Mouse (Mus musculus) spleen, postnatal 14 days (tissue): ENCODE results near the gene Islr.

ENCODE experiments used
- DNase-seq, 2 experiments: peaks; one replicate each; pipeline ENCODE4 v3.0.0; 2021 to 2022; ENCODE audit warnings: low spot score in 2 of 2

Islr gene

GRCm38 (mm10) chr9:58220218-58220903 lies 16.3 kb upstream of the Islr start:
- no peak for DNase-seq

DNA sequence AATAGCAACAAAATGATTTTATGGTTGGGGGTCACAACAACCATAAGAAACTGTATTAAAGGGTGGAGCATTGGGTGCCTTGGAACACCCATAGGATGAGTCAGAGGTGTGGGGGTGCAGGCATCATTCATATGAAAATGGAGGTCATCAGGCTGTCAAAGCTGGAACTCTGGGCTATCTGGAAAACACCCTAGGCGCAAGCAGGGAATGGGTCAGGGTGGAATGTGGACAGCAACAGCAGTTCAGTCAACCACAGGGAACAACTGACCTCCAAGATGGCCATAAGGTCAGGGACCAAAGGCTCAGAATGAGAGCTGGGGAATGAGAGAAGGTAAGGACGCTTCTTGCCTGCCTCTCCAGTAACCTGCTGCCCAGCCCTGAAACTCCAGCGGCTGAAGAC lies 14.4 kb upstream of the Islr start:
- DNase-seq = no peak

GRCm38 (mm10) chr9:58216402-58216801 lies 12.3 kb upstream of the Islr start:
- peak in 1 of 2 experiments; percentile 45 for DNase-seq

- DNase-seq = no peak
These were observed 10.5 kb upstream of the Islr start for GRCm38 (mm10) chr9:58214519-58215180.

GRCm38 (mm10) chr9:58213865-58214264 lies 9.8 kb upstream of the Islr start:
- DNase-seq = peak in 1 of 2 experiments; percentile 38

DNA sequence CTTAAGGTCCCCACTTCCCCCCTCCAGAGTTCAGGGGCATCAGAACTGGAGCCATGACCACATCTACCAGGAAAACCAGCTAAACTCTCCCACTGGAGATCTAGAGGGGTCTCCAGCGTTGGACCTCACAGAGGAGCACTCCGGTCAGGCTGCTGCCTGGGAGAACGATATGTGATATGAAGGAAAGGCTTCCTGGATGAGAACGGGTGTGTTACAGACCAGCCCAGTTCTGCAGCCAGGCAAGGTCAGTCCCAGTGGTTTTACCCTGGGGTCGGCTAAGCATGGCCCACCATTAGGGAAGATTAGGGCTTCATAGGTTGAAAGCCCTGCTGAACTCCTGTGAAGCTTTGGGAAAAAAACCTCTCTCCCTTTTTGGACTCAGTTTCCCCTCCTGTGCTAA lies 9.3 kb upstream of the Islr start:
- no peak for DNase-seq

GRCm38 (mm10) chr9:58210304-58210627 lies 6.2 kb upstream of the Islr start:
- no peak for DNase-seq

GRCm38 (mm10) chr9:58209462-58210303 lies 5.6 kb upstream of the Islr start:
- DNase-seq = no peak

- no peak for DNase-seq
These were observed 1.9 kb upstream of the Islr start for GRCm38 (mm10) chr9:58206013-58206412.

- peak; percentile 90 to 95 for DNase-seq
These were observed 418 bp upstream of the Islr start for GRCm38 (mm10) chr9:58204448-58205000.

GRCm38 (mm10) chr9:58202676-58203453 lies 1.2 kb downstream of the Islr start:
- DNase-seq = no peak

- peak in 1 of 2 experiments; percentile 5 for DNase-seq
These were observed 2.1 kb downstream of the Islr start for GRCm38 (mm10) chr9:58201861-58202549.

DNA sequence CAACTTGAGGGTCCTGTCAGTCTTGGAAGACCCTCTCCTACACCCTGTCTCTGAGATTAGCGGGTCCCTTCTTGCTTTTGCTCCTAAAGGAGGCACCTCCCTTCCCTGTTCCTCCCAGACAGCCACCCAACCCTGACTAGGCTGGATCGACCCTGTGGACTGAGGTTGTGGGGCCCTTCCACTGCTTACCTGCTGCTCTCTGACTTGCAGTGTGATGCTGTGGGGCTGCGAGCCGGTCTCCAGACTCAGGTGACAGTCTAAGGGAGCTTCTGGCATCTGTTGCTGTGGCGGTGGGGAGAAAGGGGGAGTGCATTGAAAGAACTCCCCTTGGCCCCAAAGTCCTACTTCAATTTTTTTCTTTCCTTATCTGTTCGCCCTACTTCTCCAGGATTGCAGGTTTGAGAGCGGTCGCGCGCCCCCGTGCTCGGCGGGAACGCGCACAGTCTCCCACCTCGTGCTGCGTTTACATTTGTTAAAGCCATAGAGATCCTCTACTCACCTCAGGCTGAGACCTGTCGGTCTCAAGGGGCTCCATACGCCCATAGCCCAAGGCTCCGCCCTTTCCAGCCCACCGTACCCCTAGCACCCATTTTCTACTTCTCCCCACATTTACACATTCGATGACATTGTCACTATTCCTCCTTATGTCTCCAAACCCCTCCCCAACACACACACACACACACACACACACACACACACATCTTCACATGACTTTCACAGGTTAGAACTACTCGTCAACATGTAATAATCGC lies 2.8 kb downstream of the Islr start:
- no peak for DNase-seq

DNA sequence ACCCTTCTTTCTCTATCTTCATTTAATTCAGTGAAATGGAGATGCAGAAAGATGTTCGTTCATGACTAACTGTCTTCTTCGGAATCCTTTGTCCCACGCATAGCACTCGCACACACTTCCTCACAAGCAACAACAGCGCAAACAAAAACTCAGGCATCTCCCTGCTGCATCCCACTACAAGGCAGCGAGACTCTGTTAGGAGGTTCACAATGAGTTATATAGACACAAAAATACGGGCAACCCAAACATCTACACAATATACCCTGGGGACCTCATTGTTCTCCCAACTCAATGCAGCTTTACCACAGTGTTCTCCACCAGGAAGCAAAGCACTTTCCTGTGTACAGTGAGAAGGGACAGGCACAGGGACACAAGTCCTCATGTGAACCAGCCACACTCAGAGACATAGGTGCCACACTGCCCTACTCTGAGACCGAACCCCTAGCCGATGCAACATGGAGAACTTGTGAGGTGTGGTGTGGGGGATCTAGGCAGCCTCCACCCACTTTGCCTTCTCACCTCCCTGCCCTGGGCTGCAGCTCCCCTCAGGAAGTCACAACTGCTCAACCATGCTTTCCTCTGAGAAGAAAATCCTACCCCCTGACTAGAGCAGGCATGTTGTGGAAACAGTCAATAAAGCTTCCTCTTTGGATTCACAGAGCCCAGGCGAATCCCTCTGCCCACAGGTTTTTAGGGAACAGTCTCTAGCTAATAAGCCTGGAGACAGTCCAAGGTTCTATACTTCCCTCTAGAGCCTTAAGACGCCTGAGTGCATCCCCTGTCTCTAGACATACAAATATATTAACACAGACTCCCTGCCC lies 3.6 kb downstream of the Islr start:
- no peak for DNase-seq

DNA sequence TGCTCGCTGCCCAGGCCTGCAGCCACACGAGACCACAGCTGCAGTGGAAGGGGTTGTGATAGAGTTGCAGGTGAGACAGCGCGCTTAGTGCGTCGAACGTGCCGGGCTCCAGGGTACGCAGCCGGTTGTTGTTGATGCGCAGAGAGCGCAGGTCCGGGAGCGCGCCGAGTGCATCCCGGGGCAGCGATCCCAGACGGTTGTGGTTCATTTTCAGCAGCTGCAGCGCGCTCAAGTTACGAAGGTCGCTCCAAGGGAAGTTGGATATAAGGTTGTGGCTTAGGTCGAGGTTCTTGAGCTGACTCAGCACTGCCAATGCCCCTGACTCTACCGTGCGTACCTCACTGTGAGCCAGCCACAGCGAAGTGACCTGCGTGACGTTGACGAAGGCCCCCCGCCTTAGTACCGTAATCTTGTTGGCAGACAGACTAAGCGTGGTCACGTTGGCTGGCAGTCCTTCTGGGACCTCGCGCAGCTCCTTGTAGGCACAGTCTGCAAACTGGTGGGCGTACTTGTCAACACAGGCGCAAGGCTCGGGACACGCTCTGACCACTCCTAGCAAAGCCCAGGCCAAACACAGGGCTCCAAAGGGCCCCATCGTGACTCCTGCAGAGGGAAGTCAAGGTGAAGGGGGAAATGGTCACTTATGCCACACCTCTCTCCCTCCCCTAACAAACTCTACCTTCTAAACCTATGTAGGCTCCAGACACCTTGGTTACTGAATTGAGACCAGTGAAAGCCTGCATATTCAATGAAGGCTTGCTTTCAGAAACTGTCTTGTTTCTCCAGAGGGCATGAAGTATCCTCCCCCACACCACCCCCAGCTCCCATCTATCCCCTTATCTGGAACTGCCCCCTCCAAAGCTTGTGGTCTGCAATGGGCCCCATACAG lies 4.5 kb downstream of the Islr start:
- DNase-seq = peak in 1 of 2 experiments; percentile 6

GRCm38 (mm10) chr9:58198801-58199371 lies 5.2 kb downstream of the Islr start:
- DNase-seq = no peak

DNA sequence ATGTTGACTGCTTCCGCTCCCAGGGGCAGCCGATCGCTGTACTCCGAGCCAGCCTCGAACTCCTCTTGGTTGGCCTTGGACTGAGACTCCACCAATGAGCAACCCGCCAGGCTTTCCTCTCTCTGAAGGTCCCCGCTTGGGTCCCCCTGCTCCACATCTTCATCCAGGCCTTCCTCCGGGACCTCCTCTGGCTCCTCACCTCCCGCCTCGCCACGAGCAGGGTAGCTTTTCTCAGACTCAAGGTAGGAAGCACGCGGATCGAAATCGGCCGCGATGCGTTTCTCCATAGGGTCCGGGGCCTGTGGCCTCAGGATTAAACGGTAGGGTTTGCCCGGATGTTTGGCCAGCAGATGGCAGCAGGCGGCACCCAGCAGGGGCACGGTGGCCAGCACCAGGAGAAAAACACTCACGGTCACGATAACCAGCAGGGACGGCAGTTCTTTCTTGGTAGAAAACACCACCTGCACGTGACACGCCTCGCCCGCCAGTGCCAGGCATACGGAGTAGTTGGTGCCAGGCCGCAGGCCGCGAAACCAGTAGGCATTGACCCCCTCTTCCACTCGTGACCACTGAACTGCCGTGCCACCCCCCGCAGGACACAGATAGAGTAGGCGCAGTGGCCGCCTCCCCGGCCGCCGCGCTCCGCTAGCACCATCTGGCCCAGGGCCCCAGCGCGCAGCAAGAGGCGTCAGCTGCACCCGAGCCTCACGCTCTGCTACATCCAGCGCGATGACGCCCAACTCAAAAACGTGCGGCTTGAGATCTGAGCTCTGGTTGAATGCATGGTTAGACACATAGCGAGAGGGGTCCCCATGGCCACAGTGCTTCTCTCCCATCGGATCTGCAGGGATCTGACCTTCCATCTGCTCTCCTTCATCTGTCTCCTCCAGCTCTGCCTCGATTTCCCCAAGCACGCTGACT lies 6.1 kb downstream of the Islr start:
- peak in 1 of 2 experiments; percentile 57 for DNase-seq
